Comparison of ENCODE assay signal across 8 mouse cellular contexts in the genomic region with DNA sequence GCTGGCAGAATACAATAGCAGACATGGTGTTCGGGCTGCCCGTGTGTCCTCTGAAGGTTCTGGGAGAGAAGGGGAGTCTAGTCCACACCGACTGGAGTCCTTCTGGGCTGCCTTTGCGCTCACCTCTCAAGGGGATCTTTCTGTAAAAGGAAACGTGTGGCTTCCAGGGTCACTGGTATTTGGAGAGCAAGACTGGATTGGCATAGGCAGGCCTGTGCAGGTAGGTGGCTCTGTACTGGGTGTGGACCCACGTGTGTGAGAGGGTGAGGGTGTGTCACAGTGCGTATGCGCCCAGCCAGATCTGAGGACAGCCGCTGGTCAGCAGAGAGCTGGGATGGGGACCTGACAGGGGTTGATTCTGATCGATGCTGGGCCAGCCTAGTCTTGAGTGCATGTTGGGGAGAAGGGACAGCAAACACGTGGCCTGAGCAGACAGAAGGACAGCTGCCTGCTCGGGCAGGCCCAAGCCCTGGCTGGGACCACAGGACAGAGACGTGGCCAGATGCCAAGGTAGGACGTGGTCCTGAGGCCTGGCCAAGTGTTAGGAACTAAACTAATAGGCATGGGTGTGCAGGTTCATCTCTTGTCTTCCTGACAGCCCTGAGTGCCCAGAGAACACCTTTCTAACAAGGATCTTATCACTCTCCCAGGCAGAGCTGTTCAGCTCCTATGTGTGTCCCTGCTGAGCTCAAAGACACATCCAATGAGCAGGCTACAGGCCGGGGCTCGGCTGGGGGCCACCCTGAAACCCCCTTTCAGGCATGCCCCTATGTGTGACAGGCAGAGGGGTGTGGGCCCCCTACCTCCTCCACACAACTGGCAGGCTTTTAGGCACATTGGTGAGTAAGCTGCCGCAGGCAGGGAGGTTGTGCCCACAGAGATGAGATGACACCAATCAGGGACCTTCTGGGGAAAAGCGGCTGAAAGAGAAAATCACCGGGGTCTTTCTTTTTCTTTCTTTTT. TPM values are rescaled to one million over a fixed set of nuclear protein-coding genes. Genes with fewer than 3 reads are reported as not detected.
A peak's percentile ranks its signal among the peaks of the same experiment; 100 is the strongest.
DNase-seq lines count a peak whose midpoint lies in the region; ATAC-seq and TF ChIP-seq lines count a peak whose summit lies in the region.

No protein-coding gene starts in this region.

- peaks cover 12% of the 10 kb centered on the region for H3K4me1 ChIP-seq in embryonic facial prominence, embryonic 14.5 days (ENCODE audit: control insufficient read depth, insufficient read depth, low read length)
- H3K4me1 ChIP-seq in hindbrain, embryonic 12.5 days, result peaks cover 26% of the 10 kb centered on the region
- peaks cover 35% of the 10 kb centered on the region for H3K4me1 ChIP-seq in olfactory bulb, adult 2 months (ENCODE audit: control insufficient read depth, insufficient read depth, low read length)

- H3K9ac ChIP-seq in embryonic facial prominence, embryonic 14.5 days (ENCODE audit: low read depth, low read length), result peak overlapping the region; percentile 51; the same call in 1 of the 2 replicates
- H3K9ac ChIP-seq in hindbrain, embryonic 12.5 days, result peak overlapping the region; percentile 67

- ATAC-seq in embryonic facial prominence, embryonic 14.5 days (ENCODE audit: low read depth), result peak; percentile 31; the same call in 1 of the 2 replicates
- ATAC-seq in hindbrain, embryonic 12.5 days (ENCODE audit: low FRiP score), result peak; percentile 26
- ATAC-seq in CD4-positive, CD25-positive, alpha-beta regulatory T cell, adult 4 months, result no peak

- H3K4me2 ChIP-seq in embryonic facial prominence, embryonic 14.5 days (ENCODE audit: low read depth, low read length), result peak overlapping the region; percentile 84
- H3K4me2 ChIP-seq in hindbrain, embryonic 12.5 days (replicated peaks), result peak overlapping the region; percentile 84

- no peak for TF ChIP-seq POLR2A in olfactory bulb, adult 2 months (IDR thresholded peaks at IDR 0.05; ENCODE audit: insufficient read depth, low read depth, low read length)

- no peaks in the 10 kb centered on the region for H3K36me3 ChIP-seq in embryonic facial prominence, embryonic 14.5 days (ENCODE audit: control insufficient read depth, insufficient read depth, low read length)
- no peaks in the 10 kb centered on the region for H3K36me3 ChIP-seq in hindbrain, embryonic 12.5 days

- no peak for TF ChIP-seq CTCF in olfactory bulb, adult 2 months (IDR thresholded peaks at IDR 0.05; ENCODE audit: insufficient read depth, low read depth, low read length)

- DNase-seq in lung, adult 18-20 months, result peak; percentile 67 to 81
- DNase-seq in lung, postnatal 14 days, result no peak
- DNase-seq in embryonic facial prominence, embryonic 14.5 days (ENCODE audit: low spot score), result no peak
- DNase-seq in liver, result peak; percentile 69
- DNase-seq in gastrocnemius, postnatal 25 days, result no peak

- H3K27me3 ChIP-seq in embryonic facial prominence, embryonic 14.5 days (replicated peaks; ENCODE audit: control insufficient read depth, insufficient read depth, low read length), result peaks cover 28% of the 10 kb centered on the region
- peaks cover 33% of the 10 kb centered on the region for H3K27me3 ChIP-seq in hindbrain, embryonic 12.5 days

- no peaks in the 10 kb centered on the region for H3K9me3 ChIP-seq in embryonic facial prominence, embryonic 14.5 days (ENCODE audit: control insufficient read depth, low read length)
- no peaks in the 10 kb centered on the region for H3K9me3 ChIP-seq in hindbrain, embryonic 12.5 days (replicated peaks)

- 53% methylated on average over 19 of the region's 19 CpGs for whole genome bisulfite sequencing in embryonic facial prominence, embryonic 14.5 days
- 48% methylated on average over 19 of the region's 19 CpGs for WGBS in hindbrain, embryonic 12.5 days
- 29% methylated on average over 19 of the region's 19 CpGs for WGBS in olfactory bulb, adult 2 months

- H3K27ac ChIP-seq in embryonic facial prominence, embryonic 14.5 days (replicated peaks; ENCODE audit: low read depth, low read length), result no peak overlapping the region
- no peak overlapping the region for H3K27ac ChIP-seq in hindbrain, embryonic 12.5 days
- H3K27ac ChIP-seq in olfactory bulb, adult 2 months (ENCODE audit: insufficient read depth, low read depth, low read length), result peak overlapping the region; percentile 35; the same call in 1 of the 2 replicates

- H3K4me3 ChIP-seq in embryonic facial prominence, embryonic 14.5 days (ENCODE audit: low read depth, low read length), result peak overlapping the region; percentile 45
- H3K4me3 ChIP-seq in hindbrain, embryonic 12.5 days, result peak overlapping the region; percentile 40
- H3K4me3 ChIP-seq in olfactory bulb, adult 2 months (ENCODE audit: insufficient read depth, low read depth, low read length), result peak overlapping the region; percentile 65

RNA-seq across cellular contexts. Expression of a gene that starts 1.0 kb away (rescaled TPM):
- polyA plus RNA-seq in embryonic facial prominence, embryonic 14.5 days (2014; fragmentation: Nextera tagmentation; extraction: Ambion mirVana), result 2.0 and 2.5 TPM in 2 replicates
- polyA plus RNA-seq in hindbrain, embryonic 12.5 days (2016; fragmentation: Nextera tagmentation; extraction: Ambion mirVana), result 6.2 and 6.8 TPM in 2 replicates
- polyA plus RNA-seq in olfactory bulb, adult 2 months (2012; ENCODE audit: insufficient read depth, insufficient read length, low replicate concordance, missing spikeins), result not detected in 2 replicates
- polyA plus RNA-seq in CD4-positive, CD25-positive, alpha-beta regulatory T cell, adult 4 months (2017; shearing (Covaris generic)), result 1 to 10 TPM in 1 of 2 experiments, under 1 TPM in 1; 0.13 to 1.3 TPM
- under 1 TPM in 1 of 2 experiments, not detected in 1; 0.64 TPM for total RNA-seq in gastrocnemius, postnatal 25 days (2021)

RNA-seq across cellular contexts. Expression of a gene that starts 39.7 kb away (rescaled TPM):
- 0.05 and 0.11 TPM in 2 replicates for polyA plus RNA-seq in embryonic facial prominence, embryonic 14.5 days (2014; fragmentation: Nextera tagmentation; extraction: Ambion mirVana)
- not detected in 2 replicates for polyA plus RNA-seq in hindbrain, embryonic 12.5 days (2016; fragmentation: Nextera tagmentation; extraction: Ambion mirVana)
- not detected in 2 replicates for polyA plus RNA-seq in olfactory bulb, adult 2 months (2012; ENCODE audit: insufficient read depth, insufficient read length, low replicate concordance, missing spikeins)
- not detected for polyA plus RNA-seq in CD4-positive, CD25-positive, alpha-beta regulatory T cell, adult 4 months (2017; shearing (Covaris generic))
- not detected for total RNA-seq in gastrocnemius, postnatal 25 days (2021)

Comparison
In these comparisons a context has a peak if more than half of its experiments do, and no peak if none do; other contexts are left out.
1. DNase-seq: peak in lung, adult 18-20 months (2 of 2) and liver (single experiment); none in lung, postnatal 14 days (single experiment), embryonic facial prominence, embryonic 14.5 days (single experiment) and gastrocnemius, postnatal 25 days (single experiment).
2. Peak in every context shown above with its lines, with median percentiles within 50 percentile points of each other: H3K4me3 ChIP-seq.